Mouse (Mus musculus) liver, embryonic 11.5 days (tissue): ENCODE data around the gene Zranb3. TPM values are rescaled to one million over a fixed set of nuclear protein-coding genes. Genes with fewer than 3 reads are reported as not detected.
"Not testable (repeated sequence)": the region's sequence is repeated elsewhere in the genome, so short reads cannot be mapped to it uniquely, and the experiment has no call there.

Experiments used
- ATAC-seq: fragments of 200-750 bp; cut with Nextera tagmentation; replicated peaks from 2 replicates; pipeline ENCODE4 v1.8.0; 2017; ENCODE audit warnings: moderate number of reproducible peaks, mild to moderate bottlenecking, moderate TSS enrichment, moderate library complexity; ENCODE audit not compliant: low FRiP score
- DNase-seq: peaks from one replicate; pipeline ENCODE4 v3.0.0-alpha.2; 2017; ENCODE audit warnings: low spot score
- H3K27ac ChIP-seq: fragments of 300-500 bp; sonication (generic); 2 replicates; pipeline ENCODE4 v1.5.1; 2014; ENCODE audit warnings: mild to moderate bottlenecking, low read depth, low read length, control low read depth
- H3K27me3 ChIP-seq: fragments of 300-500 bp; sonication (generic); replicated peaks from 2 replicates; pipeline ENCODE4 v1.6.1; 2014; ENCODE audit warnings: low read length, mixed read lengths; ENCODE audit not compliant: control insufficient read depth, insufficient read depth
- H3K36me3 ChIP-seq: fragments of 300-500 bp; sonication (generic); 2 replicates; pipeline ENCODE4 v1.6.1; 2014; ENCODE audit warnings: mild to moderate bottlenecking, low read length, moderate library complexity, mixed read lengths; ENCODE audit not compliant: control insufficient read depth, insufficient read depth
- H3K4me1 ChIP-seq: fragments of 300-500 bp; sonication (generic); replicated peaks from 2 replicates; pipeline ENCODE4 v1.6.1; 2014; ENCODE audit warnings: low read length, mixed read lengths; ENCODE audit not compliant: control insufficient read depth, insufficient read depth
- H3K4me2 ChIP-seq: fragments of 300-500 bp; sonication (generic); 2 replicates; pipeline ENCODE4 v1.6.1; 2014; ENCODE audit warnings: mild to moderate bottlenecking, control low read depth, moderate library complexity
- H3K4me3 ChIP-seq: fragments of 300-500 bp; sonication (generic); 2 replicates; pipeline ENCODE4 v1.5.1; 2014; ENCODE audit warnings: low read depth, low read length, control low read depth
- H3K9ac ChIP-seq: fragments of 300-500 bp; sonication (generic); 2 replicates; pipeline ENCODE4 v1.6.1; 2014; ENCODE audit warnings: low read depth, low read length, control low read depth
- H3K9me3 ChIP-seq: fragments of 300-500 bp; sonication (generic); 2 replicates; pipeline ENCODE4 v1.6.1; 2016; ENCODE audit warnings: low read length, inconsistent platforms, mixed read lengths; ENCODE audit not compliant: control insufficient read depth
- WGBS: fragments of 180-500 bp; shearing (Covaris S2); extraction: QIAGEN DNeasy Blood & Tissue Kit; methylation state at CpG from one replicate; pipeline ENCODE4 v1.1.7; 2014; 5-methylcytosine and 5-hydroxymethylcytosine counted together
- polyA plus RNA-seq: library from polyadenylated mRNA; unstranded; fragments of >200 nt; fragmentation: Nextera tagmentation; extraction: Ambion mirVana; gene quantifications from 2 replicates; pipeline ENCODE4 v1.2.1, GENCODE M21; 2014

Gene Zranb3
- polyA plus RNA-seq, 1 experiment from 2014 or later, result 10.7 TPM

DNA sequence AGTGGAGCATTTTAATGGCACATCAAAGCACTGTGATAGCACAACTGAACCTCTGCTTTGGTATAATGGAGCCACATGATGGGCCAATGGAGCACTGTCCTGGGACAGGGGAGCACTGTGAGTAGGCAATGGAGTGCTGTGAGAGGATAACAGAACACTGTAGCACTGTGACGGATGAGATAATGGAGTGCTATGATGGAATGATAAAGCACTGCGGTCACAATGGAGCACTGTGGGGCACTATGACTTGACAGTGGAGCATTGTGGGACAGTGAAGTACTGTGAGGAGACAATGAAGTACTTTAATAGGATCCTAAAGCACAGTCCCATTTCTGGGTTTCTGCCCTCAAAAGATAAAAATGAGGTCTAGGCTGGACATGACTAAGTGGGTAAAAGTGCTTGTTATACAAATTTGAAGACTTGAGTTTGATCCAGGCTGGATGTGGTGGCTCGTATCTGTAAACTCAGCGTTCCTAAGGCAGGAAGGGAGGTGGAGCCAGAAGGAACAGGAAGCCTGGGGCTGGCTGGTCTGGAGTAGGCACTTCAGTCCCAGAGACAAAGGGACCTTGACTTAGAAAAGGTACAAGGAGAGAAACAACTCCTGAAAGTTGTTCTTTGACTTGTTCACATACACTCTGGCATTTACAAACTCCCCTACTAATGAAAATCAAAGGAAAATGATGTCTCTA lies 89.0 kb downstream of the Zranb3 start:
- no peak overlapping the region for H3K4me2 ChIP-seq
- H3K27me3 ChIP-seq, result no peaks in the 10 kb centered on the region
- no peak overlapping the region; the same call in 1 of the 2 replicates for H3K27ac ChIP-seq
- H3K36me3 ChIP-seq, result no peaks in the 10 kb centered on the region
- H3K4me3 ChIP-seq, result no peak overlapping the region
- peak; percentile 75 for ATAC-seq
- H3K4me1 ChIP-seq, result peaks cover 5% of the 10 kb centered on the region; the same call in 1 of the 2 replicates
- 58% methylated on average over 4 of the region's 4 CpGs for WGBS
- no peak overlapping the region for H3K9ac ChIP-seq
- no peaks in the 10 kb centered on the region for H3K9me3 ChIP-seq
- DNase-seq, result no peak

DNA sequence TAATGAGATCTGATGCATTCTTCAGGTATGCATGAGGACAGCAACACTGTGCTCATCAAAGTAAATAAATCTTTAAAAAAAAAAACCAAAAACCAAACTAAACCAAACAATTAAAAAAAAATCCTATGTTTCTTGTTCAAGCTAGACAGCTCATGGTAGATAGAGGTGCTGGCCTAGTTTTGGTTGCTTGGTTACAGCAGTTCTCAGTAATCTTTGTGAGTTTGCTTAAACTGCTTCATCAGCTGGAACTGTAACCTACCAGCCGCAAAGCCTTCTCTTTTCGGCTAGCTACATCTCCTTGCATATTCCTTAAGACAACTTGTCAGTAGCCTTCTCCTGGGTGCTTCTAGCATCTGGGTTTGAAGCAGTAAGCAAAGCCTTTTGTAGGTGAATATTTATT lies 93.1 kb downstream of the Zranb3 start:
- Histone ChIP-seq H3K9me3 (no peaks in the 10 kb centered on the region), H3K27me3 (no peaks in the 10 kb centered on the region), H3K9ac (no peak overlapping the region), H3K4me2 (no peak overlapping the region), H3K27ac (no peak overlapping the region), H3K36me3 (no peaks in the 10 kb centered on the region), H3K4me3 (no peak overlapping the region), H3K4me1 (peaks cover 5% of the 10 kb centered on the region; the same call in 1 of the 2 replicates)
- 99% methylated on average over 2 of the region's 2 CpGs for WGBS
- ATAC-seq (no peak), DNase-seq (no peak)

DNA sequence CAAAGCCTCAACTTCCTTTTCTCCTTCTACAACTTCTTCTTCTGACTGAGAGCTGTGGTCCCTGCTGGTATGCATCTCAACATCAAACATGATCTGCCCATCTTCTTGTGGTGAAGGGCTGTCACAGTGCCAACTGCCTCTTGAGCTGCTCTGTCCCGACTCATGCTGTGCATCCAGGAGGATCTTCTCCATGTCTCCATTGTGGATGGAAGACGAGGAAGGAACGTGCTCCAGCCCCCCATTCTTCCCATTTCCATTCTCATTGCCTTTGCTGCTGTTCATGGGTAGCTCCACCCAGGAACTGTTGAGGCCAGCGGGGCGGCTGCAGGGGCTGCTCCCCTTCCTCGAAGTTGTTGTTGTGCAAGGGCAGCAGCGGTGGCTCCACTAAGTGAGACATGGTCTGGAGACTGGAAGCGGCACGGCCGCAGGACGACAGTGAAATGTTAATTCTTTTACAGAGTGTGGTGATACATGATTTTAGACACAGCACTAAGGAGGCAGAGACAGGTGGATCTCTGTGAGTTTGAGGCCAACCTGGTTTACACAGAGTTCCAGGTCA lies 96.7 kb downstream of the Zranb3 start:
- not testable (repeated sequence) for H3K4me1 ChIP-seq, H3K4me3 ChIP-seq, H3K9me3 ChIP-seq, H3K9ac ChIP-seq, ATAC-seq, DNase-seq, H3K4me2 ChIP-seq, H3K36me3 ChIP-seq, H3K27ac ChIP-seq, H3K27me3 ChIP-seq
- WGBS, result 71% methylated on average over 11 of the region's 11 CpGs

DNA sequence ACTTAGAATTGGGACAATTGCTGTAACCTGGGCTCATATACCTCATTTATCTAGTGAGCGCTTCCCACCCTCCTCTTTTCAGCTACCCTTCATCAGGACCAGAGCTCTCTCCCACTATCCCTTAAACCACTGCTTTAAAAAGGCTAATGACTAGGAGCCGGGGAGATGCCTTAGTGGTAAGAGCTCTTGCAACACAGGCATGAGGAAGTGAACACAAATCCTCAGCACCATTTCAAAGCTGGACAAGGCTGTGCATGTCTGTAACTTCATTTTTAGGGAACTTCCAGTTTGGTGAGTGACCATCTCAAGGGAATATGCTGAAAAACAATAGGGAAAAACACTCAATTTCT lies 98.5 kb downstream of the Zranb3 start:
- Histone ChIP-seq H3K27me3 (no peaks in the 10 kb centered on the region), H3K4me2 (no peak overlapping the region), H3K9me3 (no peaks in the 10 kb centered on the region), H3K4me1 (no peaks in the 10 kb centered on the region), H3K4me3 (no peak overlapping the region), H3K9ac (no peak overlapping the region), H3K36me3 (no peaks in the 10 kb centered on the region), H3K27ac (no peak overlapping the region)
- ATAC-seq (no peak), DNase-seq (no peak)
- WGBS, result 74% methylated on average over 2 of the region's 2 CpGs

DNA sequence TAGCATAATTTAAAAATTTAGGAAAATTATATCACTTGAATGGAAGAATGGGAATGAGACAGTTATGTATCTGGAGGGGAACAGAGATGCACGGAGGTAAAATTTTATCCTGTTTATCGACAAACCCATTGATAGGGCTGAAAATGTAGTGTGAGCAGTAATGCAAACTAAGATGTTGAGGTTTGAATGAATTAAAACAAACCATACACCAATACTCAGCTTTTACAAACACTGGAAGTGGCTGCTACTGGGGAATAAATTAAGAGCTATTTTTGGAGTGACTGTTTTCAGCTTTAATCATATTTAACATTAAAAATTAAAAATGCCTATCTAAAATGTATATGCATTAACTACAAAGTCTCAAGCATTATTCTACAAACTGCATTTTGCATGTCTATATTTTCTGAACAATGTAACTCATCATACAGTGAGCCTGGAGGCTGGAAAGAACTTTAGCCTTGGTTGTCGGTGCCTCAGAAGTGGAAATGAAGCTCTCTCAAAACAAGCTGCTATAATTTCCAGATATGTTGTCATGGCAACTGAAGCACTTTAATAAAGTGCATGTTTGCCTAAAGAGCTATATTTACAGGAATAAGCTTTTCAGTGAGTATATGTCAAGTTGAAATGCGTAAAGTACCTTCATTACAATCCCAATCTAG lies 99.0 kb downstream of the Zranb3 start:
- Histone ChIP-seq H3K27ac (no peak overlapping the region), H3K9me3 (no peaks in the 10 kb centered on the region), H3K4me2 (no peak overlapping the region), H3K9ac (no peak overlapping the region), H3K4me3 (no peak overlapping the region), H3K4me1 (no peaks in the 10 kb centered on the region), H3K27me3 (no peaks in the 10 kb centered on the region), H3K36me3 (no peaks in the 10 kb centered on the region)
- 91% methylated on average over 4 of the region's 4 CpGs for WGBS
- ATAC-seq, result no peak
- no peak for DNase-seq

DNA sequence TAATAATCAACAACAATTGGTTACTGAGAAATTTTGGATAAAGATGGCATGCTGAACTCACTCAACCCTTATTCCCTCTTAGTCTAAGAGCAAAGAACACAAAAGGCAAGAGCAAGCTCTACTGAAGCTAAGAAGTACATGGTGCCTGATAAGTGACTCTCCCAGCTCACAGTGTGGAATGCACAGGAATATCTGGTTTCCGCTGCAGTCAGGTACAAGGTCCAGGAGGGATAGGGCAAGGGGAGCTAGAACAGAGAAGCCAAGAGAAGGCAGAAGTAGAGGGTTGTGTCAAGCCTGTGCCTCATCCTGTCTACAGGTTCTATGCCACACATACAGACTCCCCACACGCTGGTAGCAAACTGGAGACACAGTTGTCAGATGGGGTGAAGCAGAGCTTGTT lies 100.7 kb downstream of the Zranb3 start:
- WGBS, result 89% methylated on average over 2 of the region's 2 CpGs
- no peaks in the 10 kb centered on the region for H3K4me1 ChIP-seq
- H3K9ac ChIP-seq, result no peak overlapping the region
- ATAC-seq (no peak), DNase-seq (no peak)
- no peaks in the 10 kb centered on the region for H3K36me3 ChIP-seq
- H3K9me3 ChIP-seq, result no peaks in the 10 kb centered on the region
- no peak overlapping the region for H3K4me2 ChIP-seq
- no peak overlapping the region for H3K4me3 ChIP-seq
- H3K27me3 ChIP-seq, result no peaks in the 10 kb centered on the region
- no peak overlapping the region for H3K27ac ChIP-seq

DNA sequence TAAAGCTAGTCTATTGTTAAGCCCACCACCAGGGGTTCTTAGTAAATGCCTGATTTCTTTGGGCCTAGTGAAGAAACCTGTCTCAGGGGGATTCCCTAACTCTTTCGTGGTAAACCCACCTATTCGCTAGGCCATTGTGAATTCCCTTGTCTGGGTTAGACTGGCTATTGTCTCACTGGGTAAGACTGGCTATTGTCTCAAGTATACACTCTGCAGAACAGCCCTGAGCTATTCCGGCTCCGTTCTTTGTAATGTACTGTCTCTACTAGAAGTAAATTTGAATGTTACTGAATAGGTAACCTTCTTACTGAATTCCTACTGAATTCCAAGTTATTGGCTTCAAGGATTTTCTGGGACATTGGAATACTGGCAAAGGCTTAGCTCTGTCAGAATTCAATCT lies 101.9 kb downstream of the Zranb3 start:
- H3K4me2 ChIP-seq, H3K27me3 ChIP-seq, H3K4me1 ChIP-seq, DNase-seq, H3K36me3 ChIP-seq, H3K4me3 ChIP-seq, H3K9me3 ChIP-seq, ATAC-seq, H3K27ac ChIP-seq, H3K9ac ChIP-seq: not testable (repeated sequence)
- WGBS, result 90% methylated on average over 4 of the region's 4 CpGs

DNA sequence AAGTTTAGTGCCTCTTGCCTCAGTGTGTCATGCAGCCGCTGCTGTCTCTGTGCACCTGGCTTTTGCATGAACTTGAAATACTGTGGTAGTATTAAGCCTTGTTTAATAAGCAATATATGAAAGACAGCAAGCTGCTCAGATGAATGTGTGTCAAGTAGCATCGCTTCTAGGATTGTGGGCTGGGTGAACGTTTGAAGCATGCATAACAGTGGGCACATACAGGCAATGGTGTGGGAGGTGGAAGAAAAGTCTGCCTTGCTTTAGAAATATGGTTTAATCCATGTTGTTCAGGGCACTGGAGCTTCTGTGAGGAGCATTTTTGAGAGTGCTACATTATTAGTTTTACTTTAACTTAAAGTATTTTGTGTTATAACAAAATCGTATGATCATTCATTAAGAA lies 109.0 kb downstream of the Zranb3 start:
- H3K4me2 ChIP-seq, result no peak overlapping the region
- ATAC-seq, result no peak
- WGBS, result 91% methylated on average over 4 of the region's 4 CpGs
- H3K27me3 ChIP-seq, result no peaks in the 10 kb centered on the region
- no peaks in the 10 kb centered on the region for H3K9me3 ChIP-seq
- H3K9ac ChIP-seq, result no peak overlapping the region
- H3K4me1 ChIP-seq, result peaks cover 4% of the 10 kb centered on the region; the same call in 1 of the 2 replicates
- H3K27ac ChIP-seq, result no peak overlapping the region
- no peak for DNase-seq
- H3K36me3 ChIP-seq, result no peaks in the 10 kb centered on the region
- H3K4me3 ChIP-seq, result no peak overlapping the region
